Mouse (Mus musculus) regulatory T cell (primary cell): ENCODE data around the gene Gal3st2c.

Source experiments
- in situ Hi-C: fragments of 300-600 bp; cut with MboI, MseI; formaldehyde crosslinking; loops from one replicate; pipeline ENCODE4 v1.15.1; 2025; ENCODE audit warnings: high pct_unique_total_duplicates

Gene Gal3st2c

DNA sequence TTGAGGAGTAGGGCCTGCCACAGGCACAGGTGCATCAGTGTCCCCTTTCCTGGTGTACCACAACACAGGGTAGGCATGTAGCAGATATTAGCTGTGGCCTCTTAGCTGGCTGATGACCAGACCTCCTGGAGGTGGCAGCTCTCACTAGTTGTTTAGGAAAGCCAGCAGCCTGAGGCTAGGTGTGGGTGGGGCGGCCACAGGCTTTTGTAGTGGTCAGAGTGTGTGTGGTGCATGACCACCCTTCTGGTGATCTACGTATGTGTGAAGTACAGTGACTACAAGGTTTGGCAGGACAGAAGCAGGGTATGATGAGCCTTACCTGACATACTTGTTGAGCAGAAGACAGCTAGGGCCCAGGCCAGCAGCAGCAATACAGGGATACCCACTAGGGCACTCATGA, 50.1 kb downstream of the Gal3st2c start:
- in situ Hi-C loops, result loop anchor here (5.0 to 25.0 kb wide), 3 partner anchors 553 to 1627 kb away; partner anchors contain the start of genes Ankmy1, Dusp28, Hdlbp and Rnpepl1

GRCm38 (mm10) chr1:94045559-94045958, 55.2 kb downstream of the Gal3st2c start:
- in situ Hi-C loops, result loop anchor here (25.0 kb wide), 2 partner anchors 558 to 1133 kb away; partner anchors contain the start of genes Ankmy1, Dusp28, Hdlbp and Rnpepl1

DNA sequence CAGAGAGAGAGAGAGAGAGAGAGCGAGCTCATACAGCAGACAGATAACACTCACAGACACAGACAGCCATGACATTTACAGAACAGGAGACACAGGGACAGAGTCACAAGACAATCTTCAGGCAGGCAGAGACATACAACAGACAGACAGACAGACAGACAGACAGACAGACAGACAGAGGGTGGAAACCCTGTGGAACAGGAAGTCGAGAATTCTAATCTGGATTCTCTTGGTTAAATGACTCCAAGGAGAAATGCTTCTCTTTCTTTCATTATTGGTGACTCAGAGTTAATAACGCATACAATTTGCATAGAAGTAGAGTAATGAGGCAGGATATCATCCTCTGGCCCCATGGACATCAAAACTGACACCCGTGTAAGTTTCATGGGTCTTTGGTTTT, 56.2 kb downstream of the Gal3st2c start:
- in situ Hi-C loops, result loop anchor here (25.0 kb wide), 2 partner anchors 559 to 1134 kb away; partner anchors contain the start of genes Ankmy1, Dusp28, Hdlbp and Rnpepl1

DNA sequence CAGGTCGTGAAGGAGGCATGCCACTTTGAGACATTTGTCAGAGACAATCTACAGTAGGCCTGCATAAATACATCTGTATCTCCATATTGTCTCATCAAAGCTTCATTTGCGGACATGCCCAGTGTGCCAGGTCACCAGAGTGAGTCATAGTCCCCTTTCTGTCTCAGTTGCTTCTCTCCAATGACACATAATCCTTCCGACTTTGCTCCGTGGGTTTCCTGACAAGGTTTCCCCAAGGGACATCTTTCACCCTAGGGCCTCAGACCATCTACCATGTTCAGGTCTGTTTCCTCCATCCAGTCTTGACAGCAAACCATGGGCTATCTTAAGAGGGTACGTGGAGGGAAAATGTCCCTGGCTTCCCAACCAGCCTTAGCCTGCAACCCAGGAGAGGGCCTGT, 60.8 kb downstream of the Gal3st2c start:
- in situ Hi-C loops, result loop anchor here (10.0 kb wide), 1 partner anchor 416 kb away; no protein-coding TSS in a partner anchor

- in situ Hi-C loops, result loop anchor here (10.0 kb wide), 1 partner anchor 418 kb away; no protein-coding TSS in a partner anchor
Observed at GRCm38 (mm10) chr1:94052373-94052772, 62.1 kb downstream of the Gal3st2c start, which contains the start of gene Pdcd1. Gene Pdcd1 (minus strand): TSS chr1:94052553.

- in situ Hi-C loops, result loop anchor here (10.0 kb wide), 1 partner anchor 419 kb away; no protein-coding TSS in a partner anchor
Observed at GRCm38 (mm10) chr1:94053530-94054216, 63.4 kb downstream of the Gal3st2c start.

GRCm38 (mm10) chr1:94054481-94054880, 64.2 kb downstream of the Gal3st2c start:
- in situ Hi-C loops, result loop anchor here (10.0 kb wide), 1 partner anchor 420 kb away; no protein-coding TSS in a partner anchor

DNA sequence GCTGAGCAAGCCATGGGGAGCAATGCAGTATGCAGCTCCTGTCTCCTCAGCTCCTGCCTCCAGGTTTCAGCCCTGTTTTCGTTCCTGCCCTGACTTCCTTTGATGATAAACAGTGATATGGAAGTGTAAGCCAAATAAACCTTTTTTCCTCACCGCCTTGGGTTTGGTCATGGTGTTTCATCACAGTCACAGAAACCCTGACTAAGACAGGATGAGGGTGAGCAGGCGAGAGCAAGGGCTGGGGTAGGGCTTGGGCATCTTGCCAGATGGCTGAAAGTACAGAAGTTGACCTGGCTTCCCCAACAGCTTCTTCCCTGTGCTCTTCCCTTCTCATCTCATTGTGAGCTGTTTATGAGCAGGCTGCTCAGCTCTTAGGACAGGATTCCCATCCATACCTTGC, 65.7 kb downstream of the Gal3st2c start:
- in situ Hi-C loops, result loop anchor here (10.0 kb wide), 1 partner anchor 421 kb away; no protein-coding TSS in a partner anchor

GRCm38 (mm10) chr1:94057401-94057800, 67.1 kb downstream of the Gal3st2c start:
- in situ Hi-C loops, result loop anchor here (10.0 kb wide), 1 partner anchor 423 kb away; no protein-coding TSS in a partner anchor

DNA sequence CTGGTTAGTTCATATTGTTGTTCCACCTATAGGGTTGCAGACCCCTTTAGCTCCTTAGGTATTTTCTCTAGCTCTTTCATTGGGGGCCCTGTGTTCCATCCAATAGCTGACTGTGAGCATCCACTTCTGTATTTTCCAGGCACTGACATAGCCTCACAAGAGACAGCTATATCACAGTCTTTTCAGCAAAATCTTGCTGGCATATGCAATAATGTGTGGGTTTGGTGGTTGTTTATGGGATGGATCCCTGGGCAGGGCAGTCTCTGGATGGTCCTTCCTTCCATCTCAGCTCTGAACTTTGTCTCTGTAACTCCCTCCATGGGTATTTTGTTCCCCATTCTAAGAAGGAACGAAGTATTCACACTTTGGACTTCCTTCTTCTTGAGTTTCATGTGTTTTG, 68.0 kb downstream of the Gal3st2c start:
- in situ Hi-C loops, result loop anchor here (10.0 kb wide), 1 partner anchor 423 kb away; no protein-coding TSS in a partner anchor
